Mouse (Mus musculus) embryo, embryonic 9.5 days (tissue): ENCODE data around the gene Nes.

Source experiments
- DNase-seq: peaks from one replicate; pipeline ENCODE4 v3.0.0-alpha.2; 2017; ENCODE audit errors: extremely low spot score

The Nes gene

DNA sequence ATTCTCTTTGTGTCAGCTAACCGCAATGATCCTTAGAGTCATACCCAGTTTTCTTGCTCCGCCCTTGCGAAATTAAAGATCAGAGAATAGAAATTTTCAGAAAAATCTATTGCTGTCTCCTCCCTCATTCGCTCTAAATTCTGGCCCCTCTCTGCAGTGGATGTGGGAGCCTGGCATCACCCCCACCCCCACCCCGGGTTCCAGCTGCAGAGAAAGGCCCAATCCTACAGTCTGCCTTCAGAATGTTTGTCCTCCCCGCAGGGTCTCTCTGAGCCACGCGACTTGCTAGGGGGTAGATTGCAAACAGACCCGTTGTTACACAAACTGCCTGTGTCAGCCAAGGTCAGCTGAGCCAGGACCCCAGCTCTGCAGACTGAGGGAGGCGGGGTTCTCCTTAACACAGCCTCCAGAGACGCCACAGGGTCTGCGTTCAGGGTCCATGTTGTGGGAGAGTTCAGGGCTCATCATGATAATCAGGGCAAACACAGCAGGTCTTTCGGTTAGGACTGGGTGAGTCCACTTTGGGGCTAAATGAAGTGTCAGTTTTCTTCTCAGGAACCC, 20.8 kb upstream of the Nes start:
- DNase-seq, result peak; percentile 65

- DNase-seq, result no peak
These were observed 18.9 kb upstream of the Nes start for GRCm38 (mm10) chr3:87951946-87952345.

GRCm38 (mm10) chr3:87952440-87952839, 18.4 kb upstream of the Nes start:
- peak; percentile 59 for DNase-seq

- peak; percentile 76 for DNase-seq
These were observed 12.8 kb upstream of the Nes start for GRCm38 (mm10) chr3:87958056-87958455.

GRCm38 (mm10) chr3:87958476-87958875, 12.4 kb upstream of the Nes start:
- peak; percentile 38 for DNase-seq

DNA sequence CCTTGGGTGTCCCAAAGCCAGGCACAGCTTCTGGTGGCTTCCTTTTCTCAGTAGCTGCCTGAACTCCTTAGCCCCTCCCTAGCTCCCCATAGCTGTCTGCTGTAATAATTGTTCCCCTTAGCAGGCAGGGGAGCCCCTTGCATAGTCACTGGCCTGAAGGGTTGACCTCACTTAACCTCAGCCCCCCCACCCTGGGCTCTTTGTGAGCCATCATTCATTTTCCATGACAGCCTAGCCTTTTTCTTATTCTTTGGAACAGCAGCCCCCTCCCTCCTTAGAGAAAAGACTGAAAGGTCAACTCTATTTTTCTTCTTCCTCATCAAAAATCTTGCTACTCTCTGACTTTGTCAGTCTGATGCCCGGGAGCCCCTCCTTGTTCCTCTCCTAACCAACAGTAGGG, 11.9 kb upstream of the Nes start:
- DNase-seq, result peak; percentile 67

GRCm38 (mm10) chr3:87959371-87959770, 11.5 kb upstream of the Nes start:
- DNase-seq, result no peak

DNA sequence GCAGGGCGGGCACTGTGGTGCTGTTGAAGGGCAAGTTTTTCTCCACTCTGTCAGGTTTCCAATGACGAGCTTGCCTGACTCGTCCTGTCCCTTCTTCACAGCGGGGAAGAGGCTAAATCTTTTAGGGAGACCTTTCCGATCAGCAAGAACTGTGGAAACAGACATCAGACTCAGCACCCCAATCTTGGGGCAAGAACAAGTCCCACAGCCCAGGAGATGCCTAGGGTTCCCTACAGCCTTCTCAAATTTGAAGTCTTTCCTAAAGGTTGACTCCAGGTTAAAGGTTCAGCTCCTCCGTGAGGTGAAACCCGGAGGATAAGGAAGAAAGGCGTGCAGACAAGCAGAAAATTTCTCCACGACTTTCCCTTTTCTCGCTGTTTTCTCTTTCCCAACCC, 10.7 kb upstream of the Nes start:
- no peak for DNase-seq

DNA sequence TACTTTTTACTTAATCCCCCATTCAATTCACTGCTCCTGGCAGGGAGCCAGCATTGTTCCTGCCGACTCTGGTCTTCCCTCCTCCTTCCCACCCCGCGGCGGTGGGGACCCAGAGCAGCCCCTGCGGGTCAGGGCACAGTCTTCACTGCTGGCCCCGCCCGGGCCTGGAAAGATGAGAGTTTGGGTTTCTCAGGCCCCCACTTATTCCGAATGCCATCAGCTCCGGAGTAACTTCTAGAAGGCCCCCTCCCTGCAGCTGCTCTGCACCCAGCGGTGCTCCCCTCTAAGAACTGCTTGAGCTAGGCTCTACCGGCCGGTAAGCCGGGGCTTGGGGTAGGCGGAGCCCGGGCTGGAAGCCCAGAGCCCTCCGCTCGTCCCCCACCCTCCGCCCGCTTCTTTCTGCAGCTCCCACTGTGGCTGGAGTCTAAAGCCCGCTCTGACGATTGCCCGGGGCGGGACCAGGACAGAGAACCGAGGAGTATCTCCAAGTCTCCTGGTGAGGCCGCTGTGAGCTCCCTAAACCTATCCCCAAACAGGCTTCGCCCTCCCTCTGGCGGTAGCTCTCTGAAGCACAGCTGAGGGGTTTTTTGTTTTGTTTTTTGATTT, 10.2 kb upstream of the Nes start:
- DNase-seq, result peak; percentile 95

DNA sequence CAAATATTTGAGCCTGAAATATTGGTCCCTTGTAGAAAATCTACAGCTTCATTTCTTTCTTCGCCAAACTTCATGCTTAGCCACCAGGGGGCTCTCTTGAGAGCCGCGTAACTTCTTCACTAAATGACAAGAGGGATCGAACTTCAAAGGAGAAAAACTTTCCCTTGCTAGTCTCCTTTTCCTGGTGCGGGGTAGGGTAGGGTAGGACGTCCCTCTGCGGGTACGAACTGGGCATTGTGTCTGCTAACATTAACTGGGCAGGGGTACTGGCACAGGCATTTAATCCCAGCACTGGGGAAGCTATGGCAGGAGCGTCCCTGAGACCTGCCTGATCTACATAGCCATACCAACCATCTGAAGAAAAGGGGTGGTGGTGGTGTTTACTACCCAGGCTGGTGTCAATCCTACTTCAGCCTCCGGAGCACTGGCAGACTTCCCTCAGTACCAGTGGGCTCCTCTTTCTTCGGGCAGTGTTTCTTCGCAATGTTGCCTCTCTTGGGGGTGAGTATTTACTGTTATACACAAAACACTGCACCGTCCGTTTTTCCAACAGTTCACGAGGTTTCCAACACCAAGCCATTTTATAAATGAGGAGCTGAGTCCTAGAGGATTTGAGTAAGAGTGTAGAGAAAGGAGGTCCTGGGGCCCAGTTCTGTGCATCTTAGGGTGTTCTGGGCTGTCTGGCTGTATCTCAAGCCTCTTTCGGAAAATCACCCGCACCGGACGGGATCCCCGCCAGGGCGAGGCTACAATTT, 517 bp upstream of the Nes start:
- peak; percentile 81 for DNase-seq

DNA sequence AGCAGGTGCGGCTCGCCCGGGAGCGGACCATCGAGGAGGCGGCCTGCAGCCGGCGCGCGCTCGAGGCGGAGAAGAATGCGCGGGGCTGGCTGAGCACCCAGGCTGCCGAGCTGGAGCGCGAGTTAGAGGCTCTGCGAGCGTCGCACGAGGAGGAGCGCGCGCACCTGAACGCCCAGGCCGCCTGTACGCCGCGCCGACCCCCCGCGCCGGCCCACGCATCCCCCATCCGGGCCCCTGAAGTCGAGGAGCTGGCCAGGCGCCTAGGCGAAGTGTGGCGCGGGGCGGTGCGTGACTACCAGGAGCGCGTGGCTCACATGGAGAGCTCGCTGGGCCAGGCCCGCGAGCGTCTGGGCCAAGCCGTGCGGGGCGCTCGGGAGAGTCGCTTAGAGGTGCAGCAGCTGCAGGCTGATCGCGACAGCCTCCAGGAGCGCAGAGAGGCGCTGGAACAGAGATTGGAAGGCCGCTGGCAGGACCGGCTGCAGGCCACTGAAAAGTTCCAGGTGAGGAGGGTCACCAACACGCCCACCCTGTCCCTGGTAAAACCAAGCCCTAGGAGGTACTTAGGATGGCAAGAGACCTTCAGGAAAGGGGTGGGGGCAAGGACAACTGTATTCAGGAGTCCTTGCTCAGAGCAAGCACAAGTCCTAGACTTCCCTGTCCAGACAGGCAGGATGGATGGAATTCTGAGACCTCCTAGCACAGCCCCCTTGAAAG, 768 bp downstream of the Nes start:
- no peak for DNase-seq

DNA sequence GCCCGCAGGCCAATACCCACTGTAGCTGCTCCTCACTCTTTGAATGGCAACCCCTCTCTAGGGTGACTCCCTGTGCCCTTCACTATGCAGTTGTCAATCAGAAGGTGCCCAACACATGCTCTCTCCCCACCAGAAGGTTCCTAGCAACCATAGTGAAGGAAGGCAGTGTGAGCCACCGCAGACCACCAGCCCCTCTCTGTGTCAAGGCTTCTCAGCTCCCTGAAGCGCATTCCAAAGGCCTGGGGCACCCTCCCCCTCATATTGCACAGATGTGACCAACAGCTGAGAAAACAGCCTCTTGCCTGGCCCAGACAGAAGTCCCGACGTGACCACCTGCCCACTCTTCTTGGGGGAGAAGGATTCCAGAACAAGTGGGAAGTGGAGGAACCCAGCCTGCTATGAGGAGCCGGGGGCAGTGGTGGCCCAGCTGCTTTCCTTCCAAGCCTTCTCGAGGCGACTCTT, 1.4 kb downstream of the Nes start:
- DNase-seq, result peak; percentile 56

DNA sequence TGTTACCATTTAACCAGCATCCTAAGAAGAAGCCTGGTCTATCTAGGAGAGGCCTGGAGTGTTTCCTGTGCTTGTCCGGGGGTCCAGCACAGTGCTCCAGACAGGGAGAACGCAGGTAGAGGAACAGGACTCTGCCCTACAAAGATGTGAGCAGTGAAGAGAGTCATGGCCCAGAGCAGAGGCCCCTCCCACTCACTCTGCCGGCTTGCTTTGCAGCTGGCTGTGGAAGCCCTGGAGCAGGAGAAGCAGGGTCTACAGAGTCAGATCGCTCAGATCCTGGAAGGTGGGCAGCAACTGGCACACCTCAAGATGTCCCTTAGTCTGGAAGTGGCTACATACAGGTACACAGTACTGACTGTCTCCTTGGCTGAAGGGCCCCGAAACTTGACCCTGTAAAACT, 1.9 kb downstream of the Nes start:
- DNase-seq, result no peak

DNA sequence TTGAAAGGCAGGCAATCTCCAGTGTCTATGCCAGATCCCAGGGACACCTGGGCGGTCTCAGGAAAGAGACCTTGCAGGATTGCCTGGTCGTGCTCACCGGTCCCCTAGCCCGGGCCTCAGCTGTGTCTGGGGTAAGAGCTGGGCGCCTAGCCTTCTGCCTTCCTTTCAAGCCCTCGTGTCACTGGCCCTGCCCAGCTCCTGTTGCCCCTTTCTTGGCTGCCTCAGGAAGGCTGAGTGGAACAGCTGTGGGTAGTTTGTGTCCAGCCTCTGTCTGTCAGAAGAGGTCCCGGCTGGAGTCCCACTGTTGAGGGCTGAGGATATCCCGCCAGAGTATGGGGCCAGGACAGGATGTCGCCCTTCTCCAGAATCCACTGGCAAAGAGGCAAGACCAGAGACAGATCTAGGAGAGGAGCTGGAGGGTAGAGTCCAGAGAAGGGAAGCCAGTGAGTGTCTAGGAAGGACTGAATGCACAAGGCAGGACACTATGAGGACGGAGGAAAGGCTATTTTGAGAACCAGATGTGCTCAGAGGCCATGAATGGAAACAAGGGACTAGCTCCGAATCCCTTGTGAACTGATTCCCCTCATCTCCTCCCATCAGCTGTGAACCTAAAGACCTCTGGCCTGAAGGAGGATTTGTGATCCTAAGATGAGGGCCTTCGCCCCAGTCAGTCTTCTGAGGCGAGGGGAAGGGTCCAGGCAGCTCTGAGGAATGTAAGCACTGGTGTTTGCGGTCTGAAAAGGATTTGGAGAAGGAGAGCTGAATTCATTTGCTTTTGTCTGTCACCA, 2.9 kb downstream of the Nes start:
- DNase-seq, result no peak

GRCm38 (mm10) chr3:87974381-87974987, 3.6 kb downstream of the Nes start:
- DNase-seq, result peak; percentile 82

- no peak for DNase-seq
These were observed 8.6 kb downstream of the Nes start for GRCm38 (mm10) chr3:87979493-87979892.

DNA sequence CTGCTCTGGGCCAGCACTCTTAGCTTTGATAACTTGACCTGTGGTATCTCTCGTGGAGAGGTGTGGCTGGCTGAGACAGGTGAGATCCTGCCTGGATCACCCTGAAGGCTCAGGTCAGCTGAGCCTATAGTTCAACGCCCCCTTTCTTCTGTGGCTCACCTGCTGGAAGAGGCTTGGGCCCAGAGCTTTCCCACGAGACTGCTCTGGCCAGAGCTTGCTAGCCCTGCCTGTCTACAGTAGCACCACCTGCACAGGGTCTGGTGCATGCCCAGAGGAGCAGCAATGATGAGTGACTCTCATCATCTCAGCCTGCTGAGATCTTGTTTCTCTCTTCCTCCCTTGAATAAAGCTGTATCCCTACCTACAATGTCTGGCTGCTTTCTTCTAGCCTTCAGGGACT, 9.2 kb downstream of the Nes start:
- no peak for DNase-seq

DNA sequence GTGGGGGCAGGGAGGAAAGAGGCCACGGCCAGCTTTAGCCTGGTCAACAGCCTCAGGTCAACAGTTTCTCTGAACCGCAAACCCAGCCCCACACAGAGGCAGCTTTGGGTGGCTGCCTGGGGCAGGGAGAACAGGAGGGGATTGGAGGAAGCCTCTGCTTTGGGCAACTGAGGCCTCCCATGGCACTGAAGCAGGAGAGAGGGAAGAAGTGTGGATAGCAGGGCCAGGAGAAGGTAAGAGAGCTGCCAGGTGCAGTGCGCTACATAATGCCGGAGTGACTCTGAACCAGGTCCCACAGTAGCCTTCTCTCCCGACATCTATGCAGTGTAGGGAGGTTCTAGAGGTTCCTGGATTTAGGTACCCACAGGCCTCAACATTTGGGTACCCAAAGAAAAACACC, 9.8 kb downstream of the Nes start:
- DNase-seq, result no peak

- DNase-seq, result no peak
These were observed 10.4 kb downstream of the Nes start for GRCm38 (mm10) chr3:87981214-87981760.

GRCm38 (mm10) chr3:87981894-87982835, 11.3 kb downstream of the Nes start:
- no peak for DNase-seq
